Mouse (Mus musculus) thymus, adult 2 months (tissue): ENCODE measurements around the gene Enox1.

Experiments used
- CTCF ChIP-seq: fragments of 200-500 bp; IDR thresholded peaks from 2 replicates; pipeline ENCODE4 v1.5.1; 2012; ENCODE audit warnings: mild to moderate bottlenecking, control low read depth, low read length, moderate library complexity, borderline replicate concordance; ENCODE audit not compliant: control insufficient read depth, poor library complexity, insufficient read depth; ENCODE audit errors: extremely low read depth
- POLR2A ChIP-seq: fragments of 200-500 bp; IDR thresholded peaks from 2 replicates; pipeline ENCODE4 v1.6.1; 2012; ENCODE audit warnings: mild to moderate bottlenecking, low read length, control low read depth, moderate library complexity; ENCODE audit not compliant: control insufficient read depth, poor library complexity, insufficient read depth; ENCODE audit errors: extremely low read depth

GRCm38 (mm10) chr14:77548963-77549362, 392.4 kb downstream of the Enox1 start:
- TF ChIP-seq CTCF (no peak), POLR2A (no peak)
